Mouse (Mus musculus): Measurements from ENCODE around the gene Nlrp4f.

Gene Nlrp4f

DNA sequence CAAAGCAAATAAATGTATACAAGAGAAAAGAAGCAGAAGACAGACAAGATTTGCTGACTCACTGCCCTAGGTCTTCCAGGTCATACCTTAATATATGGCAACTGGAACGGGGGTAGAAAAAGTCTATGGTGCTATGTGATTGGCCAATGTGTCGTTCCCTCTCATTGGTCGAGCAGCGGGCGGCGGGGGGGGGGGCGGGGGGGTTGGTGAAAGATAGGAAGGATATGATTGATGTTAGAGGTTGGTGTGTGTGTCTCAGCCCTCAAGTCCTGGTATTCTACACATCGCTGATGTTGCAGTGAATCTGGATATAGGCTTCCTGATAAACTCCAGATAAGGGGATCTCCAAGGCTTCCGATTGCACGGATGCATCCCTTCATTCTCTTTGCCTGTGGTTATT, at the start of gene Nlrp4f:
Gene Nlrp4f (minus strand): TSS at position 101 of the 400 bp plus-strand sequence.
- DNase-seq (ENCODE audit: low spot score), result no peak

DNA sequence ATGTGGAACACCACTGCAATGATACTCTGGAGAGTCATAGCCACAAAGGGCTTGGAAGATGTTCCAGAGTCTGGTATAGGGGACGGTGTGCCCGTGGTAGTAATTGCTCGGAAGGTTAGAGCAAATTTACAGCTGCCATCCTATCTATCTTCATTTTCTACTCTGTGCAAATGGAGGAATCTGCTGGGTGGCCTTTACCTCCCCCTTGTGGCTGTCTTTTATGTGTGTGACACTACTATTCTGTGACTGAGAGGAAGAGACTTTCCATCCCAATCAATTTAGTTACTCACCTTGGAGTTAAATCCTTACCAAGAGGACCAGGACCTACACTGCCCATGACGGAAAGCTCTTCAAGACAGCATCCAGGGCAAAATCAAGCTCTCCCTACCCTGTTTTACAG, 37.5 kb upstream of the Nlrp4f start:
- no peak for DNase-seq (ENCODE audit: low spot score)

DNA sequence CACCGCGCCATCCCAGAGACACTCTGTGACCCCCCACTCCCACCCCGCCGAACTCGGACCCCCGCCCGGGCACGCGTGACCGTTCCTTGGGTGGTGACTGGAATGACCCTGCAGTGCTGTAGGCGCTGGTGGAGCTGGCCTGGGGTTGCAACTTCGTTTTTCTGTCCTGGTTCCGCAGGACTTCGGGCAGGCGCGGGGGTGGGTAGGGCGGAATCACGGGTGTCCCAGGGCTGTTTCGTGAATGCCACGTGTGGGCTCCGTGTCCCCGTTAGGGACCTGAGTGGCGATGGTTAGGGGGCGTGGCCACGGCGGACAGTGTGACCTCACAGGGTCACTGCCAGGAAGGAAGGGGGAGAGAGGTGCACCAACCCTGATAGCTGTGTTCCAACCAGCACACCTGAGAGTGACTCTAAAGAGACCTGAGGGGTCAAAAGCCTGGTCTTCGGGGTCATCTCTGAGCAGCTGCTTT, 36.6 kb upstream of the Nlrp4f start:
- DNase-seq (ENCODE audit: low spot score), result peak; percentile 16

GRCm38 (mm10) chr13:65241627-65242318, 36.0 kb upstream of the Nlrp4f start:
- peak; percentile 64 for DNase-seq (ENCODE audit: low spot score)

DNA sequence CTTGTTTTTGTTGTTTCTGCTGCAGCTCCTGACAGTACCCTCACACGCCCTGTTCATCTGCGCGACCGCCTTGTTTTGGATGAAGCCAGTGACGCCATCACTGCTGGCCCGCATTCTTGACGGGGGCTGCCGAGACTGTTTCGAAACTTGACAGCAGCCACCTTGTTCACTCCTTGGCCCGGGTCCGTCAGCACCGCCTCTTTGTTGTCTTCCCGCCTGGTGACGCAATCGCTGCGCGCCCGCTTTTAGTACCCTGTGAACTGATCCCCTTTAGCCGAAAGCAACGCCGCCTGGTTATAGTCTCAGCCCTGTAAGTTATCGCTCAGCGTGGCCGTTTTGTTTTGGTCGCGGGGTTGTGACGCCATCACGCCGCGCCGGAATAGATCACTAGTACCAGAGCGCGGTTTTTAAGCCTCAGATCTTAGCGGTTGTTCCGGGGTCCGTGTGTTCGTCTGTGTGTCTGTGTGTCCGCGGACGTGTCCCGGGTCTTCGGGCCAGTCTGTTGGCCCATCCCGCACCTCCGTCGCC, 35.4 kb upstream of the Nlrp4f start:
- DNase-seq (ENCODE audit: low spot score), result peak; percentile 92

- peak; percentile 95 for DNase-seq (ENCODE audit: low spot score)
Observed at GRCm38 (mm10) chr13:65240509-65241098, 34.8 kb upstream of the Nlrp4f start.

DNA sequence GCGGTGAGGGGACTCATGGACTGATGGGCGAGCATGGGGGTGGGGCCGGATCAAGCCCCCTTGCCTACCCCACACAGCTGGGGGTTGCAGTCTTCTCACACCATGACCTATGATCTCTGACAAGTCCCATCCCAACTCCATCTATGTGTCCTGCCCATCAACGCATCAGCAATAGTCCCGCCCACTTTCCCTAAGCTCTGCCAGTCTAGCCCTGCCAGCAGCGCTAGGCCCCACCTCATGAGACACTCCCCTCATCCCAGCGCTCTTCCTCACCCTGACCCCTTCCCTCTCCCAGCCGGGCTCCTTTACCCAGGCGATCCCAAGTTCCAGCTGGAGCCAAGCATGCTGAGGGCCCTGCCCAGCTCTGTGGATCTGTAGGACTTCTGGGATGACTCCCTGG, 31.4 kb upstream of the Nlrp4f start:
- no peak for DNase-seq (ENCODE audit: low spot score)

DNA sequence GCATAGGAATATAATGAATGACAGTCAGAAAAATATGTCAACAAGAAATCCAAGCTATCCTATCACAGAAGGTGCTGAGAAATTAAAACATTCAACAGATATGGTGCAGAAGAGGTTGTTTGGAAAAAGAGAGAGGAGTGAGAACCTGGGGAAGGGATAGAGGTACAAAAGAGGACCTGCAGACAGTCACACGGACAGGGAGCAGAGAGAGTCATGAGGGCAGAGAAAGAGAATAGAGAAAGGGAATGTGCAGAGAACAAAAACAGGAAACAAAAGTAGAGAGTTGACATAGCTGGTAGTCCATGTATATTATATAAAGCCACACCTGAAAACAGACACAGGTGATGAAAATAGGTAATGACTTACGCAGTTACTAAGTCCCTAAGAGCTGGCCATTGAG, 20.9 kb upstream of the Nlrp4f start:
- no peak for DNase-seq (ENCODE audit: low spot score)

DNA sequence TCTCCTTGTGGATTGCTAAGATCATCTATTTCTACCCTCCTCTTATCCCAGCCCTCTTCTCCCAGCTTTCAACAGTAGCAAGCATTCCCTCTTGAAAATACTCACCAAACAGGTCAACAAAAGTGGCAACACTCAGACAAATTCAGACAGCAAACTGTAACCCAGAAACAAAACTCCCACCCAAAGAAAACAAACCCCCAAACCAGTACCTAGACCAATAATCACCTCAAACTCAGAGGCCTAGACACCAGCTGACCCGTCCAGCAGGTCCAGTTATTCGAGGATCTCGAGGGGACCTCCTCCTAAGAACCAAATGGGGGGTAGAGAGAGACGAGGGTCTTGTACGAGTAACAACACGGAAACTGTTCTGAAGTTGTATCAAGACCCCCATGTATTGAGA, 20.2 kb upstream of the Nlrp4f start:
- DNase-seq (ENCODE audit: low spot score), result no peak

- DNase-seq (ENCODE audit: low spot score), result no peak
Observed at GRCm38 (mm10) chr13:65200667-65201066, 5.1 kb downstream of the Nlrp4f start.

GRCm38 (mm10) chr13:65176472-65177091, 29.2 kb downstream of the Nlrp4f start:
- no peak for DNase-seq (ENCODE audit: low spot score)

- DNase-seq (ENCODE audit: low spot score), result peak; percentile 26
Observed at GRCm38 (mm10) chr13:65175734-65176471, 29.9 kb downstream of the Nlrp4f start.

GRCm38 (mm10) chr13:65174102-65174501, 31.7 kb downstream of the Nlrp4f start:
- DNase-seq (ENCODE audit: low spot score), result no peak

GRCm38 (mm10) chr13:65149940-65150339, 55.8 kb downstream of the Nlrp4f start, which contains the start of gene Olfr466:
Olfr466 (plus strand) TSS chr13:65150240.
- DNase-seq (ENCODE audit: low spot score), result no peak

DNA sequence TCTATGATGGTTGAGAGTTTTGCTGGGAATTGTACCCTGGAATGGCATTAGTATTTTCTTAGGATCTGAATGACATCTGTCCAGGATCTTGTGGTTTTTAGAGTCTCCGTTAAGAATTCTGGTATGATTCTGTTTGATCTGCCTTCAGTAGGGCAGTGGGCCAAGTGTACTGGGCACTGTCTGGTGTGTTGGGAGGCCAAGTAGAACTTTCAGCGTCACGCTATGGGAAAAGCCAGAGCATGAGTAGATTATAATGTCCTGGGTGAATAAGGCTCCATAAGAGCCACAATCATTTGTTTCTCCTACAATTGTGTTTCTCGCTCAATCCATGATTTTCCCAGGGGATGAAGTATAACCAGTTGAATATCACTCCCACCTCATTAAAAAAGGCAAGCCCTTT, 68.0 kb downstream of the Nlrp4f start, which contains the start of gene Olfr465-ps1:
Gene Olfr465-ps1 (plus strand): TSS at position 301 of the 400 bp plus-strand sequence.
- DNase-seq (ENCODE audit: low spot score), result no peak
